Mouse (Mus musculus): Measurements from ENCODE around the gene Tti1.
"Not testable (repeated sequence)": the region's sequence is repeated elsewhere in the genome, so short reads cannot be mapped to it uniquely, and the experiment has no call there.

The Tti1 gene

GRCm38 (mm10) chr2:158028354-158028863 lies at the start of gene Tti1, which contains the start of gene Rprd1b:
Gene Tti1 (minus strand): TSS chr2:158028433.
Gene Rprd1b (plus strand): TSS chr2:158028497.
- peak; percentile 95 for DNase-seq (ENCODE audit: low read depth)

- no peak for DNase-seq (ENCODE audit: low read depth)
These were observed 49.7 kb upstream of the Tti1 start for GRCm38 (mm10) chr2:158077981-158078380.

- DNase-seq (ENCODE audit: low read depth) = peak; percentile 65
These were observed 48.5 kb upstream of the Tti1 start for GRCm38 (mm10) chr2:158076690-158077089.

- no peak for DNase-seq (ENCODE audit: low read depth)
These were observed 46.6 kb upstream of the Tti1 start for GRCm38 (mm10) chr2:158074835-158075234.

GRCm38 (mm10) chr2:158071633-158071995 lies 43.4 kb upstream of the Tti1 start:
- no peak for DNase-seq (ENCODE audit: low read depth)

- DNase-seq (ENCODE audit: low read depth) = no peak
These were observed 42.8 kb upstream of the Tti1 start for GRCm38 (mm10) chr2:158070885-158071632.

GRCm38 (mm10) chr2:158068444-158068971 lies 40.3 kb upstream of the Tti1 start:
- DNase-seq (ENCODE audit: low read depth) = peak; percentile 69

GRCm38 (mm10) chr2:158067260-158067824 lies 39.1 kb upstream of the Tti1 start:
- no peak for DNase-seq (ENCODE audit: low read depth)

GRCm38 (mm10) chr2:158066456-158066855 lies 38.2 kb upstream of the Tti1 start:
- DNase-seq (ENCODE audit: low read depth) = no peak

- DNase-seq (ENCODE audit: low read depth) = no peak
These were observed 36.8 kb upstream of the Tti1 start for GRCm38 (mm10) chr2:158065064-158065463.

GRCm38 (mm10) chr2:158064571-158065048 lies 36.4 kb upstream of the Tti1 start:
- peak; percentile 38 for DNase-seq (ENCODE audit: low read depth)

GRCm38 (mm10) chr2:158063036-158063435 lies 34.8 kb upstream of the Tti1 start:
- no peak for DNase-seq (ENCODE audit: low read depth)

- DNase-seq (ENCODE audit: low read depth) = peak; percentile 73
These were observed 31.5 kb upstream of the Tti1 start for GRCm38 (mm10) chr2:158059666-158060105.

GRCm38 (mm10) chr2:158058534-158058933 lies 30.3 kb upstream of the Tti1 start:
- DNase-seq (ENCODE audit: low read depth) = no peak

GRCm38 (mm10) chr2:158057030-158057429 lies 28.8 kb upstream of the Tti1 start:
- no peak for DNase-seq (ENCODE audit: low read depth)

- DNase-seq (ENCODE audit: low read depth) = not testable (repeated sequence)
These were observed 27.1 kb upstream of the Tti1 start for GRCm38 (mm10) chr2:158055383-158055782.

GRCm38 (mm10) chr2:158054596-158054995 lies 26.4 kb upstream of the Tti1 start:
- no peak for DNase-seq (ENCODE audit: low read depth)

- no peak for DNase-seq (ENCODE audit: low read depth)
These were observed 21.9 kb upstream of the Tti1 start for GRCm38 (mm10) chr2:158050116-158050515.

GRCm38 (mm10) chr2:158048718-158049117 lies 20.5 kb upstream of the Tti1 start:
- DNase-seq (ENCODE audit: low read depth) = no peak

- peak; percentile 60 for DNase-seq (ENCODE audit: low read depth)
These were observed 19.7 kb upstream of the Tti1 start for GRCm38 (mm10) chr2:158047903-158048302.

GRCm38 (mm10) chr2:158046186-158046585 lies 18.0 kb upstream of the Tti1 start:
- DNase-seq (ENCODE audit: low read depth) = no peak

- DNase-seq (ENCODE audit: low read depth) = no peak
These were observed 15.3 kb upstream of the Tti1 start for GRCm38 (mm10) chr2:158043504-158043903.

- no peak for DNase-seq (ENCODE audit: low read depth)
These were observed 12.2 kb upstream of the Tti1 start for GRCm38 (mm10) chr2:158040396-158040795.
